Mouse (Mus musculus): ENCODE data around the gene Thbs3. TPM values are rescaled to one million over a fixed set of nuclear protein-coding genes. Genes with fewer than 3 reads are reported as not detected.

The Thbs3 gene
- polyA plus RNA-seq, 1 experiment from 2014 or later = 29.0 TPM

GRCm38 (mm10) chr3:89244158-89244981 lies 29.4 kb downstream of the Thbs3 start:
- Histone ChIP-seq H3K27me3 (replicated peaks) (no peaks in the 10 kb centered on the region), H3K27ac (peak overlapping the region; percentile 11; the same call in 1 of the 2 replicates), H3K9ac (no peak overlapping the region), H3K4me3 (replicated peaks) (peak overlapping the region; percentile 71), H3K9me3 (no peaks in the 10 kb centered on the region), H3K36me3 (peaks cover 6% of the 10 kb centered on the region; the same call in 1 of the 2 replicates), H3K4me1 (peaks cover 33% of the 10 kb centered on the region), H3K4me2 (peak overlapping the region; percentile 81)
- 22% methylated on average over 25 of the region's 25 CpGs for WGBS
- ATAC-seq (ENCODE audit: insufficient read depth, low FRiP score, low read depth) = no peak

GRCm38 (mm10) chr3:89244982-89245687 lies 30.2 kb downstream of the Thbs3 start:
- Histone ChIP-seq H3K27me3 (replicated peaks) (no peaks in the 10 kb centered on the region), H3K9ac (no peak overlapping the region), H3K36me3 (peaks cover 9% of the 10 kb centered on the region; the same call in 1 of the 2 replicates), H3K4me3 (replicated peaks) (peak overlapping the region; percentile 71), H3K4me2 (peak overlapping the region; percentile 81), H3K9me3 (no peaks in the 10 kb centered on the region), H3K4me1 (peaks cover 33% of the 10 kb centered on the region), H3K27ac (peak overlapping the region; percentile 67; the same call in 1 of the 2 replicates)
- WGBS = under 1% methylated on average over 21 of the region's 26 CpGs
- peak; percentile 4; the same call in 1 of the 2 replicates for ATAC-seq (ENCODE audit: insufficient read depth, low FRiP score, low read depth)

GRCm38 (mm10) chr3:89245688-89246171 lies 30.8 kb downstream of the Thbs3 start, which contains the start of gene Krtcap2:
Gene Krtcap2 (plus strand): TSS chr3:89245966.
- H3K4me3 ChIP-seq (replicated peaks) = peak within 1 kb of the TSS; percentile 71
- no peaks in the 10 kb centered on the region for H3K9me3 ChIP-seq
- WGBS = 5% methylated on average over 20 of the region's 20 CpGs
- peaks cover 9% of the 10 kb centered on the region; the same call in 1 of the 2 replicates for H3K36me3 ChIP-seq
- H3K4me2 ChIP-seq = peak within 1 kb of the TSS; percentile 81
- peak; percentile 21; the same call in 1 of the 2 replicates for ATAC-seq (ENCODE audit: insufficient read depth, low FRiP score, low read depth)
- H3K27ac ChIP-seq = peak within 1 kb of the TSS; percentile 67
- peak within 1 kb of the TSS; percentile 75 for H3K9ac ChIP-seq
- H3K27me3 ChIP-seq (replicated peaks) = no peaks in the 10 kb centered on the region
- H3K4me1 ChIP-seq = peaks cover 37% of the 10 kb centered on the region

GRCm38 (mm10) chr3:89246261-89247100 lies 31.5 kb downstream of the Thbs3 start, which contains the start of gene Trim46:
Gene Trim46 (minus strand): TSS chr3:89246309.
- peaks cover 9% of the 10 kb centered on the region; the same call in 1 of the 2 replicates for H3K36me3 ChIP-seq
- peaks cover 44% of the 10 kb centered on the region for H3K4me1 ChIP-seq
- H3K27me3 ChIP-seq (replicated peaks) = no peaks in the 10 kb centered on the region
- peak within 1 kb of the TSS; percentile 71 for H3K4me3 ChIP-seq (replicated peaks)
- H3K4me2 ChIP-seq = peak within 1 kb of the TSS; percentile 81
- H3K27ac ChIP-seq = peak within 1 kb of the TSS; percentile 67
- under 1% methylated on average over 42 of the region's 42 CpGs for WGBS
- H3K9me3 ChIP-seq = no peaks in the 10 kb centered on the region
- peak; percentile 63 for ATAC-seq (ENCODE audit: insufficient read depth, low FRiP score, low read depth)
- peak within 1 kb of the TSS; percentile 75 for H3K9ac ChIP-seq

GRCm38 (mm10) chr3:89247466-89247865 lies 32.5 kb downstream of the Thbs3 start:
- peak overlapping the region; percentile 71 for H3K4me3 ChIP-seq (replicated peaks)
- no peaks in the 10 kb centered on the region for H3K9me3 ChIP-seq
- 82% methylated on average over 4 of the region's 4 CpGs for WGBS
- H3K9ac ChIP-seq = no peak overlapping the region
- H3K4me1 ChIP-seq = peaks cover 53% of the 10 kb centered on the region
- ATAC-seq (ENCODE audit: insufficient read depth, low FRiP score, low read depth) = no peak
- H3K27me3 ChIP-seq (replicated peaks) = no peaks in the 10 kb centered on the region
- H3K36me3 ChIP-seq = peaks cover 9% of the 10 kb centered on the region; the same call in 1 of the 2 replicates
- peak overlapping the region; percentile 81 for H3K4me2 ChIP-seq
- H3K27ac ChIP-seq = no peak overlapping the region

GRCm38 (mm10) chr3:89250435-89251040 lies 35.6 kb downstream of the Thbs3 start:
- Histone ChIP-seq H3K4me3 (replicated peaks) (no peak overlapping the region), H3K9ac (no peak overlapping the region), H3K27ac (0 out of 2 replicates have a peak overlapping the region, but pooled peaks have one; percentile 37), H3K4me1 (peaks cover 33% of the 10 kb centered on the region), H3K36me3 (peaks cover 9% of the 10 kb centered on the region; the same call in 1 of the 2 replicates), H3K9me3 (no peaks in the 10 kb centered on the region), H3K4me2 (no peak overlapping the region), H3K27me3 (replicated peaks) (no peaks in the 10 kb centered on the region)
- ATAC-seq (ENCODE audit: insufficient read depth, low FRiP score, low read depth) = no peak
- 18% methylated on average over 7 of the region's 7 CpGs for WGBS

- peaks cover 9% of the 10 kb centered on the region; the same call in 1 of the 2 replicates for H3K36me3 ChIP-seq
- no peaks in the 10 kb centered on the region for H3K9me3 ChIP-seq
- H3K4me1 ChIP-seq = peaks cover 28% of the 10 kb centered on the region
- H3K4me2 ChIP-seq = peak overlapping the region; percentile 29
- 9% methylated on average over 17 of the region's 17 CpGs for WGBS
- no peak overlapping the region; the same call in 1 of the 2 replicates for H3K27ac ChIP-seq
- no peak overlapping the region for H3K9ac ChIP-seq
- H3K4me3 ChIP-seq (replicated peaks) = 0 out of 2 replicates have a peak overlapping the region, but pooled peaks have one; percentile 2
- no peaks in the 10 kb centered on the region for H3K27me3 ChIP-seq (replicated peaks)
- ATAC-seq (ENCODE audit: insufficient read depth, low FRiP score, low read depth) = peak; percentile 25; the same call in 1 of the 2 replicates
These were observed 36.5 kb downstream of the Thbs3 start for GRCm38 (mm10) chr3:89251365-89251895.

GRCm38 (mm10) chr3:89254994-89255393 lies 40.0 kb downstream of the Thbs3 start:
- no peak for ATAC-seq (ENCODE audit: insufficient read depth, low FRiP score, low read depth)
- H3K36me3 ChIP-seq = no peaks in the 10 kb centered on the region
- 81% methylated on average over 5 of the region's 5 CpGs for WGBS
- no peak overlapping the region for H3K4me3 ChIP-seq (replicated peaks)
- H3K9ac ChIP-seq = no peak overlapping the region
- H3K27me3 ChIP-seq (replicated peaks) = no peaks in the 10 kb centered on the region
- H3K9me3 ChIP-seq = no peaks in the 10 kb centered on the region
- H3K27ac ChIP-seq = no peak overlapping the region
- H3K4me1 ChIP-seq = peaks cover 20% of the 10 kb centered on the region
- no peak overlapping the region for H3K4me2 ChIP-seq

- H3K9me3 ChIP-seq = no peaks in the 10 kb centered on the region
- no peak overlapping the region for H3K4me2 ChIP-seq
- H3K4me1 ChIP-seq = peaks cover 12% of the 10 kb centered on the region
- H3K4me3 ChIP-seq (replicated peaks) = no peak overlapping the region
- H3K27me3 ChIP-seq (replicated peaks) = no peaks in the 10 kb centered on the region
- no peak overlapping the region for H3K9ac ChIP-seq
- no peak for ATAC-seq (ENCODE audit: insufficient read depth, low FRiP score, low read depth)
- 78% methylated on average over 5 of the region's 5 CpGs for whole genome bisulfite sequencing
- H3K27ac ChIP-seq = no peak overlapping the region
- H3K36me3 ChIP-seq = no peaks in the 10 kb centered on the region
These were observed 41.2 kb downstream of the Thbs3 start for GRCm38 (mm10) chr3:89256177-89256576.

GRCm38 (mm10) chr3:89259076-89259475 lies 44.1 kb downstream of the Thbs3 start, which contains the start of gene Dpm3:
Gene Dpm3 (plus strand): TSS chr3:89259358.
- H3K9me3 ChIP-seq = no peaks in the 10 kb centered on the region
- no peak within 1 kb of the TSS for H3K27ac ChIP-seq
- no peak within 1 kb of the TSS for H3K4me2 ChIP-seq
- H3K9ac ChIP-seq = no peak within 1 kb of the TSS
- H3K4me1 ChIP-seq = no peaks in the 10 kb centered on the region
- 44% methylated on average over 7 of the region's 7 CpGs for WGBS
- no peak for ATAC-seq (ENCODE audit: insufficient read depth, low FRiP score, low read depth)
- H3K36me3 ChIP-seq = no peaks in the 10 kb centered on the region
- H3K4me3 ChIP-seq (replicated peaks) = no peak within 1 kb of the TSS
- H3K27me3 ChIP-seq (replicated peaks) = no peaks in the 10 kb centered on the region
